Mouse (Mus musculus) granulocyte monocyte progenitor cell, adult 5-6 weeks (primary cell): ENCODE measurements around the gene Zfp961. TPM values are rescaled to one million over a fixed set of nuclear protein-coding genes. Genes with fewer than 3 reads are reported as not detected.

Experiments
- ATAC-seq: replicated peaks from 2 replicates; pipeline ENCODE4 v1.8.0; 2016; ENCODE audit warnings: mild to moderate bottlenecking, moderate TSS enrichment, inconsistent platforms; ENCODE audit not compliant: poor library complexity, severe bottlenecking
- total RNA-seq, 2 experiments: library from RNA; stranded (forward) in 1 of 2; stranded (reverse) in 1 of 2; fragments of 200-712, 200-1000 nt in 1 of 2; fragments of >200 nt in 1 of 2; fragmentation: Nextera tagmentation in 1 of 2; gene quantifications; 2 replicates each; pipeline ENCODE4 v1.2.3; 2014 to 2017

Gene Zfp961
- total RNA-seq, 2 experiments from 2014 or later = 31.3 to 34.4 TPM

- ATAC-seq = no peak
Measured at GRCm38 (mm10) chr8:71960483-71960882, 9.6 kb downstream of the Zfp961 start.

- ATAC-seq = no peak
Measured at GRCm38 (mm10) chr8:71961796-71962195, 11.0 kb downstream of the Zfp961 start.

GRCm38 (mm10) chr8:71964051-71964450, 13.2 kb downstream of the Zfp961 start:
- no peak for ATAC-seq

DNA sequence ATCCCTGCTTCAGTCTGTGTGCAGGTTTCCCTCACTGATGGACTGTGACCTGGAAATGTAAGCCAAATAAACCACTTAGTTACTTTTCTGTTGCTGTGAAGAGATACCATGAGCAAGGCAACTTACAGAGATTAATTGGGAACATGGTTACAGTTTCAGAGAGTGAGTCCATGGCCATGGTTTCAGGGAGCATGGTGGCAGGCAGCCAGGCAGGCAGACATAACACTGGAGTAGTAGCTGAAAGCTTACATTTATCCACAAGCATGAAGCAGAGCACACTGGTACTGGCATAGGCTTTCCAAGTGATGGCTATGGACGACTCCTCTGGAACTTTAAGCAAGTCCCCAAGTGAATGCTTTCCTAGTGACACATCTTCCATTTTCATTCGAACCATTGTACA, 14.3 kb downstream of the Zfp961 start:
- ATAC-seq = no peak

DNA sequence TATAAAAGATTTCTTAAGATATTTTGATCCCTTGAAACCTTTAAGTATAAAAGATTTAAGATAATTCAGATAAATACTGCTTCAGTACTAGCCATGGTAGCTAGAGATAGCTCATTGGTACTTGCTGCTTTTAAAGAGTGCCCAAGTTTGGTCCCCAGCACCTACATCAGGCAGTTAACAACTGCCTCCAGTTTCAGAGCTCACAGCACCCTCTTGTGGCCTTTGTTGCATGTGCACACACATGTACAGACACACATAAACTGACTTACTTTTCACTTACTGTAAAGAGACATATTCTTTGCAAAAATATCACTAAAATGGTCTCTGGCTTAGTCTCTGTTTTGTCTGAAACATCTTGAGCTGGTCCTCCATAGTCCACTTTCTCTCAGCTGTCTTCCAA, 15.6 kb downstream of the Zfp961 start:
- ATAC-seq = no peak

DNA sequence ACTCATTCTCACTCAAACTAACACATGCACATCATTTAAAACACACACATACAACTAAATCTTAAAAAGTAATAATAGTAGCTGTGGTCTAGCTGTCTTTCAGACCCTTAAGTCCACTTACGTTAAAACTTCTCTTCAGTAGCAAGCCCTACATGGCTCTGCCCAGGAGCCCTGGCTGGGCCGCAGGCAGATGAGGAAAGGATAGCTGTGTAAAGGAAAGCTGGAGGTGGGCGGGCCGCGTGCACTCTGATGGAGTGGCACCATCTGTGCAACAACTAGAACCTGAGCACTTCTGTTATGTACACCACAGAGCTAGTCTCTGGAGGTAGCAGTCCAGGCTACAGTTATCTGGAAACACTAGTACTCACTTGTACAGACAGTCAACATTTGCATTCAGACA, 16.4 kb downstream of the Zfp961 start:
- no peak for ATAC-seq

DNA sequence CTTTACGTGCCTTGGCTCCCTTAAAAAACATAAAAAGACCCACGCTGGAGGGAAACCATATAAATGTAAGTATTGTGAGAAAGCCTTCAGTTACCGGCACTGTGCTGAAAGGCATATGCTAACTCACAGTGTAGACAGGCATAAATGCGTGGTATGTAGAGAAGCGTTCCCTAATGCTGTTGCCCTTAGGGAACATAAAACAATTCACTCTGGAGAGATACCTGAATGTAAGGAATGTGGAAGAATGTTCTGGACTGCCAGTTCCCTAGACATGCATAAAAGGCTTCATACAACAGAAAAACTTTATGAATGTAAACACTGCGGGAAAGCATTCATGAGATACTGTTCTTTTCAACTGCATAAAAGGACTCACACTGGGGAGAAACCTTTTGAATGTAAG, 17.3 kb downstream of the Zfp961 start:
- no peak for ATAC-seq

DNA sequence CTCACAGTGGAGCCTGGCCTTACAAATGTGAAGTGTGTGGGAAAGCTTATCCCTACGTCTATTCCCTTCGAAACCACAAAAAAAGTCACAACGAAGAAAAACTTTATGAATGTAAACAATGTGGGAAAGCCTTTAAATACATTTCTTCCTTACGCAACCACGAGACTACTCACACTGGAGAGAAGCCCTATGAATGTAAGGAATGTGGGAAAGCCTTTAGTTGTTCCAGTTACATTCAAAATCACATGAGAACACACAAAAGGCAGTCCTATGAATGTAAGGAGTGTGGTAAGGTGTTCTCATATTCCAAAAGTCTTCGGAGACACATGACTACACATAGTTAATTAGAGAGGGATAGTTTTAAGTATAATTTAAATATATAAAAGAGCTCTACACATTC, 17.8 kb downstream of the Zfp961 start:
- no peak for ATAC-seq

DNA sequence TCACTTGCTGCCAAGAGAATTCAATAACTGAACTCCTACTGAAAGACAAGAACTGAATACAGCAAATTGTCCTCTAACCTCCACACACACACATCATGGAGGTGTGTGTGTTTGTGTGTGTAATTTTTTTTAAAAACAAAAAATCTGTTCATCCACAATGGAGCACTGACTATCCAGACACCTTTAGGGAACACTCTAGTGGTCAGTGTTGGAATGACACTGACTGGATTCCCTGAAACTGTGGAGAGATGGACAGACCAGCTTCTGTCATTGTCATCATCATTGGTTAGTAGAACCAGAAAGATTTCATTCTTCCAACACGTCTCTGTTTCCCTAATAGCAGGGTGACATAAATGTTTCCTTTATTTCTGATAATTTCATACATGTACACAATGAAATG, 21.1 kb downstream of the Zfp961 start:
- no peak; the same call in 1 of the 2 replicates for ATAC-seq

DNA sequence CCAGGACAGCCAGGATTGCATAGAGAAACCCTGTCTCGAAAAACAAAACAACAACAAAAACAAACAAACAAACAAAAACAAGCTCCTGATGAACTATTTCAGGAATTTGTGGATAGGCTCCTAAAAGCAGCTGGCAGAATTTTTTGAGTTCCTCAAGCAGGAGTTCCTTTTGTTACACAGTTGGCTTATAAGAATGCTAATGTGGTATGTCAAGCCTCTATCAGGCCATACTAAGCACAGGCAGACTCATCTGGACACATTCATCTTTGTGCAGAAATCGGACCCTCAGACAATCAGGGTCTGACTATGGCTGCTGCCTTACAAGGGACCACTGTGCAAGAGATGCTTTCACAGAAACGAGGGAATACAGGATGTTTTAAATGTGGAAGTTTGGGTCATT, 23.4 kb downstream of the Zfp961 start:
- no peak for ATAC-seq

- peak; percentile 71 for ATAC-seq
Measured at GRCm38 (mm10) chr8:71981032-71981431, 30.2 kb downstream of the Zfp961 start.

DNA sequence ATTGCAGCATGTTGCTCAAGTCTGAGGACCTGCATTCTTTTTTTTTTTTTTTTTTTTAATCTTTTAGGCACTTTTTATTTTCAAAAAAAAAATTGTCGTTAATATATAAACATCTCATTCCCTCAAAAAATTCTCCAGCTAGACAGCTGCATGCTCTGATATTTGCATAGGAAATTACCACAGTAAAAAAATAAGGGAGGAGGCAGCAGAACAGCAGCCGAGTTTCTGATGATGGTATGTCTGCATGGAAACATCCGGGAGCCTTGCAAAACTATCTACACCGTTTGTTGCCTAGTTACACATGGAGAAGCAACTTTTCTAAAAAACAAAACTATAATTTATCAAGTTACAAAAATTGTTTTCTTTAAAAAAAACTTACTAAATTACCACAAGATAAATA, 30.6 kb downstream of the Zfp961 start:
- no peak for ATAC-seq

- ATAC-seq = no peak
Measured at GRCm38 (mm10) chr8:71984601-71985000, 33.8 kb downstream of the Zfp961 start.

GRCm38 (mm10) chr8:71988110-71988866, 37.5 kb downstream of the Zfp961 start:
- peak; percentile 92 for ATAC-seq

DNA sequence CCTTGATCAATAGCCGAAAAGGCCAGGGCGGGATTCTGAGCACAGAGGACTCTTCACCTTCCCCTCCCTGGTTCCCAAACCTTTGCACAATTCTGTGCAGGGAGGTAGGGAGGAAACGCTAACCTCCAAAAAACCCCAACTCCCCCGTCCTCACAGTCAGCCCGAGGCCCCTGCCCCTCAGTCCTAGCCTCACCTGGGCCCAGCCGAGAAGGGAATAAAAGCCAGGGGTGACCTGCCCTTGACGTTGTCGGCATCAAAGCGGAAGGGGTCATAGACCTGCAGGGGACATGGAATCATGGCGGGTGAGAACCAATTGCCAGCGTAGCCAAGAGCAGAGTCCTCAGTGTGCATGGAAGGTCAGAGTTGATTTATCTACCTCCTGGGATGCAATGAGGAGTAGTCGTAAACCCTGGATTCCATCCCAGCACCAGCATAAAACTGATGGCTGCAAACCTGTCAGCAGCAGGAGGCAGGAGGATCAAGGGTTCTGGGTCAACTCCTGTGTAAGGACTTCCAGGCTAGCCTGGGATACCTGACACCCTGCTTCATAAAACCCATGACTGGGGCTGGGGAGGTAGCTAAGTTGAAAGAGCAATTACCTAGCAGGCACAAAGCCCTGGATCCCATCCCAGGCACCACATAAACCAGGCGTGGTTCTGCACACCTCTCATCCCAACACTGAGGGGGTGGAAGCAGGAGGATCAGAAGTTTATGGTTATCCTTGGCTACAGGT, 38.2 kb downstream of the Zfp961 start:
- no peak for ATAC-seq

DNA sequence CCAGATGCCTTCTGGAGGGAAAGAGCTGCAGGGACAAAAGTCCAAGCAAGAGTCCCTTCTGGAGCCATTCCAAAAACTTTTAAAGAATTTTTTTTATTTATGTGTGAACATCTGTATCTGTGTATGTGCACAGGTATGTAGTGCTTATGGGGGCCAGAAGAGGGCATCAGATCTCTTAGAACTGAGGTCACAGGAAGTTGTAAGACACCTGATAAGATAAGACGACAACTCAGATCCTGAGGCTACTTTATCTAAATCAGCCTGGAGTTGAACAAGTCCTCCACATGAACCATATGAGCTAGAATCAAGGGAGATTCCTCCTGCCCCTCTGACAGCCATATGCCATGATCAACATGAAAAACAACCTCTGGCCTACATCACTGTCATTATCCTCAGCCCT, 48.6 kb downstream of the Zfp961 start:
- ATAC-seq = no peak

DNA sequence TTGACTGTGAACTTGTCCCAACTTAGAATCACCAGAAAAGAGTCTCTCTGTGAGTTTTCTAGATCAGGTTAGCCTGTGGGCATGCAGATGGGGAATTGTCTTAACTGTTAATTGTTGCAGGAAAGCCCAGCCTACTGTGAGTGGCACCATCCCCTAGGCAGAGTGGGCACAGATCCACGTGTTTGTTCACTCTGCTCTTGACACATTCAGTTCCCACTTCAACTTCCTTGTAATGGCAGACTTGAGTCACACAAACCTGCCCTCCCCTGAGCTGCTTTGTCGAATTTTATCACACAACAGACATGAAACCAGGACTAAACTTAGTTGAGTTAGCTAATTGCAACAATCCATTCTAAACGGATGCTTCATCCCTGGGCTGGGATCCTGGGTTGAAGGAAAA, 49.4 kb downstream of the Zfp961 start:
- no peak for ATAC-seq

DNA sequence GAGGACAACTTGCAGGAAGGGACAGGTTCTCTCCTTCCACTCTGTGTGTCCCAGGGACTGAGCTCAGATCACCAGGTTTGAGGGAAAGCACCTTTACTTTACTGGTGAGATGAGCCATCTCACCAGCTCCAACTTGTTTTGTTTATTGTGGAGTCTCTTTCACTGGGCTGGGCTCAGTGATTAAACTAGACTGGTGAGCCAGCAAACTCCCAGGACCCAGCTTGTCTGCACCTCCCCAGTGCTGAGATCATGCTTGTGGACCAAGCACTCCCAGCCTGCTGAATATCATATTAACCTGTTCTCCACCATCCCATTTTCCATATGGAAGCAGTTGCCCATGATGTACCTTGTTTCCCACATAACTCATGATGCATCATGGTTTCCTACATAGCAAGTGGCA, 52.1 kb downstream of the Zfp961 start:
- no peak for ATAC-seq

DNA sequence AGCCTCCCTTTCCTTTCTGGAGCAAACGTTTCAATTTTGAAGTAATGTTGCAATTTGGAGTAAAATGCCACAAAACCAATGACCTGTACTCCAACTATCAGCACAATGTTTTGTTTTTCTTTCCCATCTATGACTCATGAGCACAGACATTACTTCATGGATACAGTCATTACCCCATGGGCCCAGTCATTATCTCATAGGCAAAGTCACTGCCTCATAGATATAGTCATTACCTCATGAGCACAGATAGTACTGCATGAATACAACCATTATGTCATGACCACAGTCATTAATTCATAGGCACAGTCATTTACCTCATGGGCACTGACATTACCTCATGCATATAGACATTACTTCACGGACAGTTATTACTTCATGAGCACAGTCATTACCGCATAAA, 55.1 kb downstream of the Zfp961 start:
- ATAC-seq = no peak

- no peak for ATAC-seq
Measured at GRCm38 (mm10) chr8:72006763-72007162, 55.9 kb downstream of the Zfp961 start.

DNA sequence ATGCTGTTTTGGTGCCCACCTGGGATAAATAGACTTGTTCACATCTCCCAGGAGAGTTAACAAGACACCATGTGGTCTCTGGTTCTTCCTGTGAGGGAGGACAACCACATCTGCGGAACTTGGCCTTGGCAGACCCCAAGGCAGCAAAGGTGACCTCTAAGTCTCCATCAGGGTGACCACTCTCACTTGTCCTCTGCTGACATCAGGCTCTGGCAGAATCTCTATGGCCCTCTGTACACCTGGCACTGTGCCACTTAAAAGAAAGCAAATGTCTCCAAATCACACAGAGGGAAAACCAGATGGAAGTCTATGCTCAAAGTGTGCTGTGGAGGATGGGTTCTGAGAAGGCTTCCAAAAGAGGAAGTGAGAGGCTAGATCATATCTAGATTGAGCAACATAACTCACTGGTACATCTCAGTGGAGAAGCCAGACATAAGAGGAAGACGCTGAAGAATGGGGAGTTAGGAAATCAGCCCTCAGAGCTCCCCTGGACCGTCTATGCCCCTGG, 57.4 kb downstream of the Zfp961 start:
- ATAC-seq = peak; percentile 83

- peak; percentile 46 for ATAC-seq
Measured at GRCm38 (mm10) chr8:72009473-72009872, 58.6 kb downstream of the Zfp961 start, which contains the start of gene Cyp4f18. Gene Cyp4f18, minus strand, starts transcription at chr8:72009626.
